Mouse (Mus musculus): ENCODE measurements at regions not wholly inside any gene's neighbourhood (a gene's known extent, or its start where the extent isn't known, plus 50 kb on each side); places are given as distances from the start of the nearest gene placed in this dataset.

- TF ChIP-seq CTCF (IDR thresholded peaks at IDR 0.05; ENCODE audit: low read depth) = peak; percentile 29
- no peak overlapping the region for H3K4me2 ChIP-seq (replicated peaks; ENCODE audit: low read depth)
- H3K36me3 ChIP-seq (ENCODE audit: control insufficient read depth, insufficient read depth) = no peaks in the 10 kb centered on the region
- H3K4me3 ChIP-seq (ENCODE audit: low read depth, low read length) = no peak overlapping the region
- 65% methylated on average over 7 of the region's 7 CpGs for WGBS
- no peak overlapping the region for H3K9ac ChIP-seq (ENCODE audit: low read depth, low read length)
- ATAC-seq = no peak
- H3K9me3 ChIP-seq (ENCODE audit: control insufficient read depth) = no peaks in the 10 kb centered on the region
- no peaks in the 10 kb centered on the region for H3K4me1 ChIP-seq (replicated peaks; ENCODE audit: control insufficient read depth, insufficient read depth, low read length)
- no peak overlapping the region for H3K27ac ChIP-seq (ENCODE audit: low read depth, low read length)
- H3K27me3 ChIP-seq (replicated peaks; ENCODE audit: control insufficient read depth, insufficient read depth, low read length) = no peaks in the 10 kb centered on the region
Observed at GRCm38 (mm10) chr16:51169294-51169693, 578.3 kb upstream of the Ccdc54 start.

GRCm38 (mm10) chr16:51160768-51161167, 569.8 kb upstream of the Ccdc54 start:
- H3K4me2 ChIP-seq (replicated peaks; ENCODE audit: low read depth) = no peak overlapping the region
- no peaks in the 10 kb centered on the region for H3K9me3 ChIP-seq (ENCODE audit: control insufficient read depth)
- no peak for TF ChIP-seq CTCF (IDR thresholded peaks at IDR 0.05; ENCODE audit: low read depth)
- no peaks in the 10 kb centered on the region for H3K36me3 ChIP-seq (ENCODE audit: control insufficient read depth, insufficient read depth)
- H3K4me3 ChIP-seq (ENCODE audit: low read depth, low read length) = no peak overlapping the region
- no peaks in the 10 kb centered on the region for H3K27me3 ChIP-seq (replicated peaks; ENCODE audit: control insufficient read depth, insufficient read depth, low read length)
- 52% methylated on average over 5 of the region's 5 CpGs for WGBS
- H3K4me1 ChIP-seq (replicated peaks; ENCODE audit: control insufficient read depth, insufficient read depth, low read length) = no peaks in the 10 kb centered on the region
- H3K9ac ChIP-seq (ENCODE audit: low read depth, low read length) = no peak overlapping the region
- ATAC-seq = no peak
- no peak overlapping the region for H3K27ac ChIP-seq (ENCODE audit: low read depth, low read length)

- ATAC-seq = no peak
- Histone ChIP-seq H3K36me3 (ENCODE audit: control insufficient read depth, insufficient read depth) (no peaks in the 10 kb centered on the region), H3K27me3 (replicated peaks; ENCODE audit: control insufficient read depth, insufficient read depth, low read length) (no peaks in the 10 kb centered on the region), H3K4me3 (ENCODE audit: low read depth, low read length) (no peak overlapping the region), H3K9me3 (ENCODE audit: control insufficient read depth) (no peaks in the 10 kb centered on the region), H3K4me1 (replicated peaks; ENCODE audit: control insufficient read depth, insufficient read depth, low read length) (no peaks in the 10 kb centered on the region), H3K9ac (ENCODE audit: low read depth, low read length) (no peak overlapping the region), H3K4me2 (replicated peaks; ENCODE audit: low read depth) (no peak overlapping the region), H3K27ac (ENCODE audit: low read depth, low read length) (no peak overlapping the region)
- TF ChIP-seq CTCF (IDR thresholded peaks at IDR 0.05; ENCODE audit: low read depth) = no peak
- 84% methylated on average over 7 of the region's 7 CpGs for WGBS
Observed at GRCm38 (mm10) chr16:51138575-51138974, 547.6 kb upstream of the Ccdc54 start.

- no peak overlapping the region for H3K27ac ChIP-seq (ENCODE audit: low read depth, low read length)
- H3K36me3 ChIP-seq (ENCODE audit: control insufficient read depth, insufficient read depth) = no peaks in the 10 kb centered on the region
- TF ChIP-seq CTCF (IDR thresholded peaks at IDR 0.05; ENCODE audit: low read depth) = no peak
- no peak overlapping the region for H3K4me3 ChIP-seq (ENCODE audit: low read depth, low read length)
- WGBS = 71% methylated on average over 1 of the region's 1 CpGs
- no peak for ATAC-seq
- H3K9ac ChIP-seq (ENCODE audit: low read depth, low read length) = no peak overlapping the region
- H3K27me3 ChIP-seq (replicated peaks; ENCODE audit: control insufficient read depth, insufficient read depth, low read length) = no peaks in the 10 kb centered on the region
- H3K9me3 ChIP-seq (ENCODE audit: control insufficient read depth) = no peaks in the 10 kb centered on the region
- no peak overlapping the region for H3K4me2 ChIP-seq (replicated peaks; ENCODE audit: low read depth)
- H3K4me1 ChIP-seq (replicated peaks; ENCODE audit: control insufficient read depth, insufficient read depth, low read length) = no peaks in the 10 kb centered on the region
Observed at GRCm38 (mm10) chr16:51119835-51120234, 528.9 kb upstream of the Ccdc54 start.

GRCm38 (mm10) chr16:51118365-51118764, 527.4 kb upstream of the Ccdc54 start:
- H3K9me3 ChIP-seq (ENCODE audit: control insufficient read depth) = no peaks in the 10 kb centered on the region
- H3K36me3 ChIP-seq (ENCODE audit: control insufficient read depth, insufficient read depth) = no peaks in the 10 kb centered on the region
- WGBS = 67% methylated on average over 3 of the region's 3 CpGs
- no peaks in the 10 kb centered on the region for H3K4me1 ChIP-seq (replicated peaks; ENCODE audit: control insufficient read depth, insufficient read depth, low read length)
- ATAC-seq = no peak
- no peak overlapping the region for H3K4me2 ChIP-seq (replicated peaks; ENCODE audit: low read depth)
- no peak overlapping the region for H3K9ac ChIP-seq (ENCODE audit: low read depth, low read length)
- no peaks in the 10 kb centered on the region for H3K27me3 ChIP-seq (replicated peaks; ENCODE audit: control insufficient read depth, insufficient read depth, low read length)
- H3K27ac ChIP-seq (ENCODE audit: low read depth, low read length) = no peak overlapping the region
- no peak overlapping the region for H3K4me3 ChIP-seq (ENCODE audit: low read depth, low read length)
- no peak for TF ChIP-seq CTCF (IDR thresholded peaks at IDR 0.05; ENCODE audit: low read depth)

GRCm38 (mm10) chr16:51117836-51118235, 526.9 kb upstream of the Ccdc54 start:
- Histone ChIP-seq H3K9me3 (ENCODE audit: control insufficient read depth) (no peaks in the 10 kb centered on the region), H3K36me3 (ENCODE audit: control insufficient read depth, insufficient read depth) (no peaks in the 10 kb centered on the region), H3K9ac (ENCODE audit: low read depth, low read length) (no peak overlapping the region), H3K4me1 (replicated peaks; ENCODE audit: control insufficient read depth, insufficient read depth, low read length) (no peaks in the 10 kb centered on the region), H3K27me3 (replicated peaks; ENCODE audit: control insufficient read depth, insufficient read depth, low read length) (no peaks in the 10 kb centered on the region), H3K4me3 (ENCODE audit: low read depth, low read length) (no peak overlapping the region), H3K4me2 (replicated peaks; ENCODE audit: low read depth) (no peak overlapping the region), H3K27ac (ENCODE audit: low read depth, low read length) (no peak overlapping the region)
- WGBS = 28% methylated on average over 5 of the region's 5 CpGs
- ATAC-seq = no peak
- no peak for TF ChIP-seq CTCF (IDR thresholded peaks at IDR 0.05; ENCODE audit: low read depth)

GRCm38 (mm10) chr16:51109864-51110263, 518.9 kb upstream of the Ccdc54 start:
- no peak overlapping the region for H3K4me2 ChIP-seq (replicated peaks; ENCODE audit: low read depth)
- H3K4me1 ChIP-seq (replicated peaks; ENCODE audit: control insufficient read depth, insufficient read depth, low read length) = no peaks in the 10 kb centered on the region
- no peaks in the 10 kb centered on the region for H3K9me3 ChIP-seq (ENCODE audit: control insufficient read depth)
- no peak for TF ChIP-seq CTCF (IDR thresholded peaks at IDR 0.05; ENCODE audit: low read depth)
- ATAC-seq = no peak
- no peak overlapping the region for H3K9ac ChIP-seq (ENCODE audit: low read depth, low read length)
- no peak overlapping the region for H3K4me3 ChIP-seq (ENCODE audit: low read depth, low read length)
- H3K27ac ChIP-seq (ENCODE audit: low read depth, low read length) = no peak overlapping the region
- no peaks in the 10 kb centered on the region for H3K36me3 ChIP-seq (ENCODE audit: control insufficient read depth, insufficient read depth)
- no peaks in the 10 kb centered on the region for H3K27me3 ChIP-seq (replicated peaks; ENCODE audit: control insufficient read depth, insufficient read depth, low read length)

Measured in intestine, postnatal 0 days (tissue).